In the genomic region with DNA sequence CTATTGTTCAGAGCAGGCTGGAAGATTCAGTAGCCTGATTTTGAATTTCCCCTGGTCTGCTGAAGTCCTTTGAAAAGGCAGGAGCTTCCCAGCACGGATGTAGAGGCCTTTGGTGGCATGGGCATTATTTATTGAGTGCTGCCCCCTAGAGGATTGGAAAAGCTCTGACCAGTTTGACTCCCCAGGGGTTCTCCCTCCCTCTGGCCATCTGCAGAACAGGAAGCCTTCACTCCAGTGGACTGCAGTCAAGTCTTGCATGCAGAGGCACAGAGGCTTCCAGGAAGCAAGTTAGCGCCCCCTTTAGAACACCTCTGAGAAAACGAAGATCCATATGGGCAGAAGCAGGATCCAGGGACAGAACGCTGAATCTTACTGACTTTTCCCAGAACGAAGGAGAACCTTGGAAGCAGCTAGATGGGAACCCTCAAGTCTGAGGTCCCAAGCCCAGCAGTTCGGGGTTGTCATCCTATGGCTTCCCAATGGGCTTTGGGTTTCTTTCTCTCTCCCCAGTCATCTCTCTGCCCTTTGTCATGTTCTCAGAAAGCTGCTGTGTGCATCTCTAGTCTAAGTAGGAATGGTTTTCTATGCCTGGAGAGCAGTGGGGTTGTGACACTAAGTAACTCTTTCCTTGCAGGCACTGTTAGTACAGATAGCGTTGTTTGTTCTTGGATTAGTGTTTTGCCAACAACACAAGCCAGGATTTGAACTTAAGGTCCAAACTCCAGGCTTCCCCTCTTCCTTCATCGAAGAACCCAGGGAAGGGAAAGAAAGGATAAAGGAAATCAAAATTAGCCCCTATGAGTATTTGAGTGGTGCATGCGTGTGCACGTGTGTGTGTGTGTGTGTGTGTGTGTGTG, we compare ENCODE assay signal across 8 mouse cellular contexts. TPM values are rescaled to one million over a fixed set of nuclear protein-coding genes. Genes with fewer than 3 reads are reported as not detected.
DNase-seq lines count a peak whose midpoint lies in the region; TF ChIP-seq lines count a peak whose summit lies in the region.

No protein-coding gene starts in this region.

- no peak for TF ChIP-seq POLR2A in kidney, adult 2 months (IDR thresholded peaks at IDR 0.05; ENCODE audit: low read depth, low read length)

- no peak overlapping the region for H3K4me3 ChIP-seq in kidney, adult 2 months (ENCODE audit: insufficient read depth, low read depth, low read length)

- no peak overlapping the region for H3K27ac ChIP-seq in kidney, adult 2 months (ENCODE audit: insufficient read depth, low read depth, low read length)

- DNase-seq in urinary bladder, postnatal 25 days (ENCODE audit: low spot score), result peak; percentile 64
- DNase-seq in urinary bladder, adult 2 months (ENCODE audit: low spot score), result no peak
- DNase-seq in cerebellum, adult 8-10 months, result peak; percentile 64
- peak; percentile 66 for DNase-seq in gastrocnemius, postnatal 10 days
- DNase-seq in kidney, adult 2 months, result peak; percentile 93
- peak; percentile 49 for DNase-seq in liver
- DNase-seq in ovary, postnatal 14 days (ENCODE audit: low spot score), result peak; percentile 79
- peak; percentile 76 to 79 for DNase-seq in urinary bladder, postnatal 4 days (ENCODE audit: low spot score in 2 of 2)

- 0 out of 2 replicates have a peak, but pooled peaks cover 3% of the 10 kb centered on the region for H3K4me1 ChIP-seq in kidney, adult 2 months (ENCODE audit: control insufficient read depth, insufficient read depth, low read length)

- H3K36me3 ChIP-seq in kidney, adult 2 months (ENCODE audit: control insufficient read depth, insufficient read depth, low read length), result no peaks in the 10 kb centered on the region

- no peaks in the 10 kb centered on the region; the same call in none of the 2 replicates for H3K27me3 ChIP-seq in kidney, adult 2 months (replicated peaks; ENCODE audit: control insufficient read depth, insufficient read depth, low read length)

- peak; percentile 74 for TF ChIP-seq CTCF in kidney, adult 2 months (conservative IDR thresholded peaks at IDR 0.05; ENCODE audit: insufficient read depth, insufficient read length, low read depth, low read length)

- WGBS in kidney, adult 2 months, result 41% methylated on average over 10 of the region's 10 CpGs

RNA-seq across cellular contexts. Expression of gene Nrp2, which starts 1.8 kb away (rescaled TPM):
- 114 and 146 TPM in 2 replicates for polyA plus RNA-seq in urinary bladder, adult 2 months (2012; rRNA removed)
- 10 to 100 TPM; 16.1 to 30.9 TPM for total RNA-seq in gastrocnemius, postnatal 10 days (2021)
- 16.2 and 17.1 TPM in 2 replicates for polyA plus RNA-seq in kidney, adult 2 months (2012; rRNA removed)
